Mouse (Mus musculus): ENCODE results near the gene Exosc10.

- no peak for TF ChIP-seq CEBPB (IDR thresholded peaks at IDR 0.05; ENCODE audit: insufficient read depth, poor library complexity, severe bottlenecking)
- TF ChIP-seq POLR2A (IDR thresholded peaks at IDR 0.05; ENCODE audit: insufficient read length, low read depth): no peak
- no peak for TF ChIP-seq SRF (IDR thresholded peaks at IDR 0.05; ENCODE audit: control insufficient read depth, insufficient read length, low read depth)
- no peak for TF ChIP-seq MAX (IDR thresholded peaks at IDR 0.05; ENCODE audit: low read depth)
- no peak for TF ChIP-seq POLR2AphosphoS2 (IDR thresholded peaks at IDR 0.05; ENCODE audit: insufficient read length, low read depth)
- no peak for TF ChIP-seq TCF12 (IDR thresholded peaks at IDR 0.05; ENCODE audit: insufficient read depth, poor library complexity, severe bottlenecking)
- no peak for TF ChIP-seq USF1 (IDR thresholded peaks at IDR 0.05; ENCODE audit: low read depth)
- no peak for TF ChIP-seq MYOD1 (IDR thresholded peaks at IDR 0.05; ENCODE audit: control insufficient read depth in 1 of 3, insufficient read length in 2 of 3, low read depth in 2 of 3)
- no peak for TF ChIP-seq TCF3 (IDR thresholded peaks at IDR 0.05; ENCODE audit: insufficient read length, low read depth)
Observed at GRCm38 (mm10) chr4:148518235-148518795, 39.9 kb upstream of the Exosc10 start.

Measured in myocyte (in vitro differentiated cells).